Mouse (Mus musculus) layer of hippocampus, adult 2 months (tissue): ENCODE measurements around the gene Lcn3. TPM values are rescaled to one million over a fixed set of nuclear protein-coding genes. Genes with fewer than 3 reads are reported as not detected.
"Not testable (repeated sequence)": the region's sequence is repeated elsewhere in the genome, so short reads cannot be mapped to it uniquely, and the experiment has no call there.

Source experiments
- DNase-seq, 2 experiments: peaks; one replicate each; pipeline ENCODE4 v3.0.0; 2022; ENCODE audit warnings: low spot score in 2 of 2
- H3K27ac ChIP-seq: fragments of 200-600 bp; 2 replicates; pipeline ENCODE4 v1.8.1; 2022
- H3K4me3 ChIP-seq: fragments of 200-600 bp; 2 replicates; pipeline ENCODE4 v1.8.1; 2022; ENCODE audit warnings: mild to moderate bottlenecking
- CTCF ChIP-seq: fragments of 200-600 bp; conservative IDR thresholded peaks from 2 replicates; pipeline ENCODE4 v1.8.1; 2022; ENCODE audit warnings: antibody characterized with exemption, mild to moderate bottlenecking, moderate library complexity
- long read RNA-seq, 2 experiments: library from polyadenylated mRNA; stranded (forward); transcript quantifications; one replicate each; pipeline ENCODE4 v2.0.0; 2021; ENCODE audit warnings: borderline mapping rate in 2 of 2
- total RNA-seq, 2 experiments: library from RNA; stranded (reverse); gene quantifications; 2 replicates each; pipeline ENCODE4 v1.2.3; 2021

Gene Lcn3
- total RNA-seq: not detected
- long read RNA-seq, experiment 1: 0 reads
- long read RNA-seq, experiment 2: 0 reads

- no peak for DNase-seq
- H3K27ac ChIP-seq: no peak within 1 kb of the TSS
- H3K4me3 ChIP-seq: no peak within 1 kb of the TSS
- TF ChIP-seq CTCF: no peak
These were observed at the start of gene Lcn3 for GRCm38 (mm10) chr2:25765269-25765668. Gene Lcn3 (plus strand): TSS chr2:25765569.

GRCm38 (mm10) chr2:25717222-25717621 is 48.1 kb upstream of the Lcn3 start:
- DNase-seq: no peak
- TF ChIP-seq CTCF: no peak

DNA sequence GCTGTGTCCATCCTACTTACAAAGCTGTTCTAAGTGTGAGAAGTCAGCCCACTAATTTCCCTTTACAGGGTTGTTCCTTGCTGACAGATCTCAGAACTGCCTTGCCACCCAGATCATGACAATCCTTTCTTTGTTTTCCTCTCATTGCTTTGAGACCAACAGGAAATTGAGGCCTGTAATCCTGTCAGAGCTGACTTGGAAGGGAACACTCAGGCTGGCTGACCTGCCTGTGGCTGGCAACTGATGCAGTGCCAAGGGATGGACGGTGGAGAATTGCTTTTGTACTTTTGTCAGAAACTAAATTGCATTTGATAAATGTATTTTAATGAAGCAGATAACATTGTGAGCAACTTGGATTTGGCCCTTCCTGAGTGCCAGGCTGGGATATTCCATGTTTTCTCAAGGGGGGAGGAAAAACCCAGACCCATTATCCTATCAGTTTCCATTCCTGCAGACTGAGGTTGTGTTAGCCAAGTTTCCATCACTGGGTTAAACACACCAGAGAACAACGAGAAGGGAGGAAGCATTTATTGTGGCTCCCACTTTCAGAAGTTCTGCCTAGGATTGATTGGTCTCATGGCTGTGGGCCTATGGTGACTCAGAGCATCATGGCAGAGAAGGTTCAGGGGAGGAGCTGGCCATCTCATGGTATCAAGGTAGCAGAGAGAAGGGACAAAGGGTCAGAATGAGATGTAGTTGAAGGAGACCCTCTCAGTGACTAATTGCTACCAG is 32.0 kb upstream of the Lcn3 start:
- no peak overlapping the region for H3K27ac ChIP-seq
- no peak for DNase-seq
- H3K4me3 ChIP-seq: no peak overlapping the region
- TF ChIP-seq CTCF: no peak

More at GRCm38 (mm10) chr2:25717222-25717621, 48.1 kb upstream of the Lcn3 start:
- Histone ChIP-seq H3K27ac (no peak overlapping the region), H3K4me3 (no peak overlapping the region)

DNA sequence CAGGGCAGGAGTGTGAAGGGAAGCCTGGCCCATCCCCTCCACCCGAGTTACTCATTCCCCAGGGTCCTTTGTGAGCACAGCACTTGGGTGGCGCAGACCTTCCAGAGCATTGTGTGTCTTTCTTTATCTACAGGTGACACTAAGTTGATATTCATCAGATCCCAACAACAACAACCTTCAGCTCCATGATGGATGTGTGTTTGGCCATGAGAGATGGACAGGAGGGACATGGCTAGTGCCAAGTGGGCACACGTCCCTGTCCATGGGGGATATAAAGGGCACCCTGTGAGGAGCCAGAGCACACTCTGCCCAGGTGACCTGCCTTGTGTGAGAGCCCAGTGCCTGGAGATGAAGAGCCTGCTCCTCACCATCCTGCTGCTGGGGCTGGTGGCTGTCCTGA is 28.7 kb upstream of the Lcn3 start, which contains the start of gene Obp2b:
TSS of gene Obp2b (plus strand) at position 301 of the 400 bp plus-strand sequence.
- H3K4me3 ChIP-seq, H3K27ac ChIP-seq, DNase-seq: not testable (repeated sequence)

DNA sequence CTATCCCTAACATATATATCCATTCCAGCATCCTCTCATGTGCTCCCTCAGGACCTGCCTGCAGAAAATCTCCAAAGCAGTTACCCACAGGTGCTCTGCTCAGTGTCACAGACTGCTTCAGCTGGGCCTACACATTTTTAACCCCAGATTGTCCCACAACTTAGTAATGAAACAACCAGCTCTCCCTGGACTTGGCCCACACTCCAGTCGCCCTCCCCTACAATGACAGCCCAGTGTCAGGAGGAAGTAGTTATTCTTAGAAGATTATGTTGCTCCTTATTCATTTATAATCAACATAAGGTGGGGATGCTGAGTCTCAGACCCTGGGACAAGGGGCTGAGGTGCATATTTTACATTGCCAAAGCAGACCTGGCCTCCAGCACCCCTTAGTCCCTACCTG is 23.7 kb upstream of the Lcn3 start:
- TF ChIP-seq CTCF: no peak
- H3K27ac ChIP-seq: no peak overlapping the region
- no peak for DNase-seq

DNA sequence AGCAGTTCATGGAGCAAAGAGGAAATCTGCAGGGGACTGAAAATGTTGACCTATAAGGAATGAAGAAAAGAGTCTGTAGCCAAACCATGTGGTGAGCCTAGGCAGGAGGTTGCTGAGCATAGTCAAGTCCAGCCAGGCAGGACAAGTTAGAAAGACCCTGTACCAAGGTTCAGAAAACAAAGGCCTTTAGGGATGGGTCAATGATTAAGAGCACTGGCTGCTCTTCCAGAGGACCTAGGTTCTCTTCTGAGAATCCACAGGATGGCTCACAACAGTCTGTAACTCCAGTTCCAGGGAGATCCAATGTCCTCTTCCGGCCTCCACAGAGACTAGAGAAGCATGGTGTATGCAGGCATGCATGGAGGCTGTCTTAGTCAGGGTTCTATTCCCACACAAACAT is 11.2 kb upstream of the Lcn3 start:
- Histone ChIP-seq H3K4me3 (no peak overlapping the region), H3K27ac (no peak overlapping the region)
- DNase-seq: no peak
- TF ChIP-seq CTCF: no peak

More for the DNA sequence above, 23.7 kb upstream of the Lcn3 start:
- H3K4me3 ChIP-seq: no peak overlapping the region

GRCm38 (mm10) chr2:25758064-25758625 is 7.2 kb upstream of the Lcn3 start:
- H3K4me3 ChIP-seq: no peak overlapping the region
- TF ChIP-seq CTCF: no peak
- no peak for DNase-seq
- no peak overlapping the region for H3K27ac ChIP-seq

DNA sequence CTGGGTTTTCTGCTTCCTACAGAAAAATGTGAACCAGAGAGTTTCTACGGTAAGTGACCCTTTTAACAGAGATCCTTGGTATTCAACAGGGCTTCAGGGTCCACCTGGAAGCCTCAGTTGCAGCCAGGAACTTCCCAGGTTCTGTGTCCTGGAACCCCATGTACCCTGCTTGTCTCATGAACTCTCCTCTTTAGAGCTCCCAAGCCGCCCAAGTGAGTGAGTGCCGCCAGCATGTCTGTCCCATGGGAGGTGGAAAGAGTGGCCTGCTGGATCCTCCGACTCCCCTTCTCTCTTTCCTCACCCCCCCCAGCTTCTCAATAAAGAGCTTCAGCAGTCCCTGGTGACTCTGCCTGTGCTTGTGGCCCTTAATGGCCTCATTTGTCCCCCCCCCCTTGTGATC is 2.4 kb downstream of the Lcn3 start:
- DNase-seq: no peak
- Histone ChIP-seq H3K27ac (no peak overlapping the region), H3K4me3 (no peak overlapping the region)
- no peak for TF ChIP-seq CTCF

DNA sequence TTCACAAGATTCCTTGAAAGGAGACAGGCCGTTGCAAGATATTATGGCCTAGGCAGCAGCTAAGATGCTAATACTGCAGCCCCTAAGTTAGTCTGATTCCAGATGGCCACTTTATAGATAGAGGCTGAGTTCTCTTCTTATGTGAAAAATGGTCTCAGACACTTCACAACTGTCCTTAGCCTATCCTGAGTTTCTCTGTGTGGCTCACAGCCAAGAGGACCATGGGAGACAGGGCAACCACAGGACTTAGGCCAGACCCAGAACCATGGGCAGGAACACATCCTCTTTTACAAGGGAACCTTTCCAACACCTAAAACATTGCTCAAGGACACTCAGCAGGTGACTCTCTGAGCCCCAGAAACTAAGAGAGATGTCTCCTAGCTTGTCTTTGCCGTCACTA is 8.1 kb downstream of the Lcn3 start:
- no peak for DNase-seq
- Histone ChIP-seq H3K27ac (no peak overlapping the region), H3K4me3 (no peak overlapping the region)
- TF ChIP-seq CTCF: no peak

- no peak overlapping the region for H3K4me3 ChIP-seq
- no peak overlapping the region for H3K27ac ChIP-seq
- no peak for TF ChIP-seq CTCF
- DNase-seq: no peak
These were observed 9.3 kb downstream of the Lcn3 start for GRCm38 (mm10) chr2:25774640-25775039.

DNA sequence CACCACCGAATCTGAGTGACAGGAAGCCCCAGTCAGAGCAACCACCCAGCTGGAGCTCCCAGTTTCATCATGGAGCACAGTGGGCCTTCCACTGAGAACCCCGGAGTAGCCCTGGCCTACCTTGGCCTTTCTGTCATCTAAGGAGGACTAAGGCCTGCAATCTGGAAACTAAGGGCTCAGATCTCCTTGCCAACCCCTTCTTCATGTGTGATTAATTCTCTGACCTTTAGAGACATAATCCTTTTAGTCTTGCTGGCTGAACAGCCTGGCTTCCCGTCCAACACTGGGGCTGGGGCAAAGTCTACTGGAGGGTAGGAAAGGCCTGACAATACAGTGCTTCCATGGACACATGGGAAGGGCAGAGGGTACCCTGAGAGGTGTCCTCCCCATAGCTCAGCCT is 10.6 kb downstream of the Lcn3 start:
- Histone ChIP-seq H3K4me3 (no peak overlapping the region), H3K27ac (no peak overlapping the region)
- DNase-seq: no peak
- TF ChIP-seq CTCF: no peak

GRCm38 (mm10) chr2:25776717-25777116 is 11.3 kb downstream of the Lcn3 start, which contains the start of gene Lcn11:
Gene Lcn11 (plus strand): TSS chr2:25777017.
- no peak for TF ChIP-seq CTCF
- Histone ChIP-seq H3K27ac (no peak within 1 kb of the TSS), H3K4me3 (no peak within 1 kb of the TSS)
- DNase-seq: no peak

GRCm38 (mm10) chr2:25779076-25779475 is 13.7 kb downstream of the Lcn3 start:
- TF ChIP-seq CTCF: no peak

DNA sequence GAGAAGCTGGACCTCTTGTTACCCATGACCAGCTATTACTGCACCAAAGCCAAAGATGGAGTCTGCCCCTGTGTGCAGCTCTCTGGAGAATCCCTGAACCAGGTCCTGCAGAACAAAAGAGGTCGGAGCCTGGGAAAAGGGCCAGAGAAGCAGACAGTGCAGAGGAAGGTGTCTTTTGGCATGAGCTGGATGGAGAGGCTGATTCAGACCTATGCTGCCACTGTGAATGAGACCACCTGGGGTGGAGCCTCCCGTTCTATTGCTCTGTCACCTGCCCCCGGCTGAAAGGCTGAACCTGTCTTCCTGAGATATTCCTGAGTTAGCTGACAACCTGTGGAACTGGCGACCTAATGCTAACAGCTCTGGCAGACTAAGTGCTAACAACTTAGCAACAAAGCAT is 15.6 kb downstream of the Lcn3 start:
- no peak overlapping the region for H3K4me3 ChIP-seq
- no peak overlapping the region for H3K27ac ChIP-seq
- no peak for TF ChIP-seq CTCF
- DNase-seq: no peak

More at GRCm38 (mm10) chr2:25779076-25779475, 13.7 kb downstream of the Lcn3 start:
- H3K27ac ChIP-seq: no peak overlapping the region
- no peak overlapping the region for H3K4me3 ChIP-seq
- DNase-seq: no peak
